In genomic region chr9:64399121-64399520, GRCm38 (mm10) we compare ENCODE assay signal across 16 mouse cellular contexts.
"Had no signal": no experiment of that assay in that cellular context is flagged by ENCODE, and none has a peak within 500 bp of the region (broad histone marks: within the 10 kb centered on the region; RNA-seq: fewer than 3 reads in every experiment).

No protein-coding gene starts in this region.

- H3K9me3 ChIP-seq: limb, embryonic 15.5 days; liver, embryonic 12.5 days; midbrain, embryonic 12.5 days; neural tube, embryonic 13.5 days; stomach, embryonic 15.5 days had no signal

- H3K36me3 ChIP-seq: limb, embryonic 15.5 days; liver, embryonic 12.5 days; midbrain, embryonic 12.5 days; neural tube, embryonic 13.5 days; stomach, embryonic 15.5 days had no signal

- DNase-seq: kidney, adult 8-10 months; kidney, postnatal 36 days; layer of hippocampus, postnatal 36 days; lung, embryonic 14.5 days; lung, postnatal 10 days; lung, postnatal 4 days; retina, postnatal 1 day; spleen, adult 18-20 months; thymus, adult 2 months; thymus, postnatal 25 days had no signal

- H3K4me2 ChIP-seq: limb, embryonic 15.5 days; liver, embryonic 12.5 days; lung, embryonic 14.5 days; midbrain, embryonic 12.5 days; neural tube, embryonic 13.5 days; stomach, embryonic 15.5 days had no signal

- ATAC-seq: liver, embryonic 12.5 days; midbrain, embryonic 16.5 days had no signal

- H3K9ac ChIP-seq: limb, embryonic 15.5 days; liver, embryonic 12.5 days; lung, embryonic 14.5 days; midbrain, embryonic 12.5 days; neural tube, embryonic 13.5 days; stomach, embryonic 15.5 days had no signal

- H3K27ac ChIP-seq: limb, embryonic 15.5 days; liver, embryonic 12.5 days; midbrain, embryonic 12.5 days; neural tube, embryonic 13.5 days; stomach, embryonic 15.5 days had no signal

- H3K4me1 ChIP-seq: limb, embryonic 15.5 days; midbrain, embryonic 12.5 days; stomach, embryonic 15.5 days had no signal

- H3K4me3 ChIP-seq: limb, embryonic 15.5 days; liver, embryonic 12.5 days; midbrain, embryonic 12.5 days; neural tube, embryonic 13.5 days; stomach, embryonic 15.5 days had no signal

- H3K27me3 ChIP-seq: limb, embryonic 15.5 days; neural tube, embryonic 13.5 days had no signal
